Mouse (Mus musculus): ENCODE measurements around the gene Mphosph9.
"Not testable (repeated sequence)": the region's sequence is repeated elsewhere in the genome, so short reads cannot be mapped to it uniquely, and the experiment has no call there.

Gene Mphosph9

DNA sequence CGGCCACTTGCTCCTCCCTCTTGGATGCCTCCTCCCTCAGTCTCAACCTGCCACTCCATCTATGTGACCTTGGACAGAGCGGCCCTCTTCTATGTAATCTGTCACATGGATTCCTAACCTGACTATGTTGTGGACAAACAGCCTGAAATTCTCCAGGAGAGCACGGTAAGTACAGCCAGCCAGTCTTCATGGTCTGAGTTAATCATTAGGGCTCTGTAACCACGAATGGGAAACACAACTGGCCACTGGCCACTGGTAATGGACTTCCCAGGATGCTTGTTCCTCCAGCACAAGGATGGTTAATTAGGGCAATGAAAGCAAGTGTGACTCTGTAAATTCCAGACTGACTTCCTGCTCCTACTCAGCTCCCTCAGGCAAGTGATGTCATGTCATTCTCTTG lies 91.6 kb downstream of the Mphosph9 start:
- no peak for DNase-seq (ENCODE audit: low spot score in 2 of 2)

DNA sequence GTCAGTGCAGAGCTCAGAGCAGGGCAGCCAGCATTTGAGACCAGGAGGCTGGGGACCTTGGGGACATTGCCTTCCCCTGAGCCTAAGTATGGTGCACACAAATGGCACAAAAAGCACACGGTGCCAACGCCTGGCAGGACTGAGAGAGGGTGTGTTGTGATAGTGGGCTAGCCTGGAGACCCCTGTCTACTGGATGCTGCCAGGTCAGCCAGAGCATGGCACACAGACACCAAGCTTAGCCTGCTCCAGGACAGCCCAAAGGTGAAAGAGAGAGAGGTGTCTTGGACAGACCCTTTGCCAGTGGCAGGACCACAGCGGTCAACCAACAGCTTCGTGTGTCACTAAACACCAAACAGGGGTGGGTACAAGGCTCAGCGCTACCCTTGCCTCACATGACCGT lies 93.0 kb downstream of the Mphosph9 start:
- DNase-seq (ENCODE audit: low spot score in 2 of 2), result no peak

DNA sequence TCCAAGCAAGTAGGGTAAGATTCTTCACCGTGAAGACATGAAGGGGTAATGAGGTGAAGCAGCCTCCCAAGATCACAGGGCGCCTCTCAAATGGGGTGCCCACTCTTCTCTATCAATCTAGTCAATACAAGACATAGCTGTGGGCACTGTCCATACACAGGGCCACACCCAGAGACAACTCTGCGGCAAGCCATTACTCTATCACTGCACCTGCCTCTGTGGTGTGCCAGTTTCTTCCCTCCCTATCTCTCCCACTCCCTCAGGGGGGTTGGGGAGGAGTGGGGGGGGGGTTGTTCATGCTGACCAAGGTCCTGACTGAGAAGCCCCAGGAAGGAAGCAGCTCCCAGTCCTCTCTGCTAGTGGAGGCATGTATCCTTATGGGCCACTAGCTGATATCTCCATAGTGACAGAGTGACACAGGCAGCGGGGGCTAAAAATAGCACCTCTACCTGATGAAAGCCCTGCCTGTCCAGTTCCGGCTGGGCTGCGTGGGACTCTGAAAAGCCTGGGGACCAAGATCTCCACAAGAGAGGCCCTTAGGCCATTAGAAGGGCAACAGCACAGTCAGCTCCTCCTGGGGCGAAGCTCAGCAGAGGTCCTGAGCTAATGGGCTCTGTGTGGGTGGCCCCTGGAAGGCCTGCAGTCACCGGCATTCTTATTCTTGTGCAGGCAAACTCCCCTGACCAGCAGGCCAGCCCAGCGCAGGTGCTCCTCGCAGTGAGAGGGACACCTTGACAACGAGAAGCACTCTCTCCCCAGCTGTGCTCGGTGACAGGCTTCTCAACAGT lies 93.7 kb downstream of the Mphosph9 start:
- DNase-seq (ENCODE audit: low spot score in 2 of 2), result no peak

DNA sequence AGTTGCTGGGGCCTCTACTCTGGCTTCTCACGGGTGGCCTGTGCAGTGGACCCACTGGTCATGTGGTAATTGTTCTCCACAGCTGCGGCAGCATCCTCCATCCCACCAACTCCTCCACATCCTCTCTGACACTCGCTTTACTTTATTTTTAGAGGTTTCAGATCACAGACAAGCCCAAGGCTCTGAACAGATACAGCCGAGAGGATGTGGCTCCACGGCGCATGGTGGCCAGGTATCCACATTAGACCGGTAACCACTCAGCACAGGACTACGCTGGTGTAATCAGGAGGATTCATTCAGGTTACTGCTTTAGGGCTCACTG lies 94.7 kb downstream of the Mphosph9 start:
- no peak for DNase-seq (ENCODE audit: low spot score in 2 of 2)

DNA sequence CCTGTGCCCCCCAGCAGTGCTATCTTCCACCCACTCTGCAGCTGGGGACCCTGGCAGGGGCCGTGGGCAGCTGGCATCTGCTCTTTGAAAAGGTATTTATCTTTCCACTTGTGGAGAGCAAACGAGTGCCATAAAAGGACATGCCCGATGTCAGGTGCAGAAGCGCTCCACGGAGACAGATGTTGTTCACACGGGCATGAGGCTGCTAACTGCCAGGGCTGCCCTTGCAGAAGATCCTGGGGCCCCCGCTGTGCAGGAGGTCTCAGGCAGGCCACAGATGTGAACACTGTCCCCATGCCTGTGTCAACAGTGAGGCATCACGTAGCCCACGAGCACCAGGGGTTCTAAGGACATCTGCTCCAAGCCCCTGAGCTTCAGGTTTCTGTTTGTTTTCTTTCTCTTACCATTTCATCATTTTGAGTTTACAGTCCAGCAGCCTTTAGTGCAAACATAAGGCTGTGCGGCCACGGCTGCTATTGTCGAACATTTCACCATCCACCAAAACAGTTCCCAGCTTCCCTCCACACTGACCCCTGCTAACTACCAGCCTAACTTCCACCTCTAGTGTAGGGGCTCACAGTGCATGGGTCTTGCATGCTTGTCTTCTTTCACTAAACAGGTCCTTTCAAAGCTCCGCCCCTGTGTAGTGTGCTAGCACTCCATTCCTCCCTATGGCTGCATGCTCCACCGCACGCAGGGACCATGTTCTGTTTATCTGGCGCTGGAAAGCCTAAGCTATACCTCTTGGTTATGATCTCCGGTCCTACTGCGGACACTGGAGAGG lies 95.2 kb downstream of the Mphosph9 start:
- no peak for DNase-seq (ENCODE audit: low spot score in 2 of 2)

DNA sequence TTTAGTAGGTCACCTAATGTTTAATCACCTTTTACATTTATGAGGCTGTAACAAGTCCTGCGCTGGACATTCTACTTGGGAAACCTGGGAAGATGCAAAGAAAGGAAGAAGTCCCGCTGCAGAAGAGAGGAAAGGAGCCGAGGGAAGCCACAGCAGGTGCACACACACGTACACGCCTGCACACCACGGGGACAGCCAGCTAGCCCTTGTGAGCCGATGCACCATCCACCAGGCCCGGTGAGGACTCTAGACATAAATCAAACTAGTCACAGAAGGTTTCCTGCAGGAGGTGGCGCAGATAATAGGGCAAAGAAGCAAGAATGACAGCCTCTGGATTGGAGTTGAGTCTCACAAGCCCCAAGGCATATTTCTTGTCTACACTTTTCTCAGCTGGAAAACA lies 97.3 kb downstream of the Mphosph9 start:
- DNase-seq (ENCODE audit: low spot score in 2 of 2), result no peak

DNA sequence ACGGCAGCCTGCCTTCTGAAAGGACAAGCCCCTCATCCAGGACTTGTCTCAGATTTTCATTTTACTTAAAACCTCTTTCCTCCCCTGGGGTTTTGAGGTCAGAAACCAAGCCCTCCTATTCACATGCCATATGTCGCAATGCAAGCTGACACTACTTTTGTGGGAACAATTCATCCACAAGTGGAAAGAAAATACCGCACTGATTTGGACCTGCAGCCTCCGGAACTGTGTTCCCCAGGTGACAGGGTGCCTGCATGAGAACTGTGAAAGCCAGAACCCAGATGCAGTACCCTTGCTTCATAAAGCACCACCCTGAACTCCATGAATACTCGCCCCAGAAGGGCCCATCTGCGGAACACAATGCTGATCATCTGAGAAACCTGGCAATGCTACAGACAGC lies 100.6 kb downstream of the Mphosph9 start:
- DNase-seq (ENCODE audit: low spot score in 2 of 2), result no peak

DNA sequence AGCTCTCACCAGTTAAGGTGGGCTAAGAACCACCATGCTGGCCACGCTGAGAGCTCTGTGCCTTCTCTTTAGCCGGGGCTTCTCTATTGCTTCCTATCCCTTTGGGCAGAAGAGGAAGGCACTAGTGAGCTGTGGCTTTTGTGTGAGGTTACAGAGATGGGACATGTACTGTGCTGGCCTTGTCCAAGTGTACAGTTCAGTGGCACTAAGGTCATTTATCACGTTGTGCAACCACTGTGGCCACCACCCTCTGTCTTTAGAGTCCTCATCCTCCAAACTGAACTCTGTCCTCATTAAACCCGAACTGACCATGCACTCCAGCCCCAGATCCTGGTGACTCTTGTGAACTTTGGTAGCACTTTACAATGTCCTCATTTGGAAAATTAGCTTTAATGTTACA lies 101.3 kb downstream of the Mphosph9 start:
- DNase-seq (ENCODE audit: low spot score in 2 of 2), result no peak

DNA sequence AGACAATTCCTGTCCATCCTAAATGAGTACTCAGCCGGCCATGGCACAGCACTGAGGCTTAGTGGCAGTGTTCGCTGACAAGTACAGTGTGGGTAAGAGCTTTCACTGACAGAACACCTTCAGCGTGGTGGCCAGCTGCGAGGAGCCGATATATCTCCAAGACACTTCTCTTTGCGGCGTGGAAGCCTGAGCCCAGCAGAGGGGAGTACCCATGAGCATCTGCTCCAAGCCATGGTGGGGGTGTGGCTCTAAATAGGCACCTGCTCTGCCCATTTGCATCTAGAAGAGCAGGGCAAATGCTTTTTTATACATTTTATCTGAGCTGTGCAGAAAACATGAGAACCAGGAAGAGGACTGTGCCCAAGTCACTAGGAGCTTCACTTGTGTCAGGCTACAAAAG lies 101.9 kb downstream of the Mphosph9 start:
- no peak for DNase-seq (ENCODE audit: low spot score in 2 of 2)

DNA sequence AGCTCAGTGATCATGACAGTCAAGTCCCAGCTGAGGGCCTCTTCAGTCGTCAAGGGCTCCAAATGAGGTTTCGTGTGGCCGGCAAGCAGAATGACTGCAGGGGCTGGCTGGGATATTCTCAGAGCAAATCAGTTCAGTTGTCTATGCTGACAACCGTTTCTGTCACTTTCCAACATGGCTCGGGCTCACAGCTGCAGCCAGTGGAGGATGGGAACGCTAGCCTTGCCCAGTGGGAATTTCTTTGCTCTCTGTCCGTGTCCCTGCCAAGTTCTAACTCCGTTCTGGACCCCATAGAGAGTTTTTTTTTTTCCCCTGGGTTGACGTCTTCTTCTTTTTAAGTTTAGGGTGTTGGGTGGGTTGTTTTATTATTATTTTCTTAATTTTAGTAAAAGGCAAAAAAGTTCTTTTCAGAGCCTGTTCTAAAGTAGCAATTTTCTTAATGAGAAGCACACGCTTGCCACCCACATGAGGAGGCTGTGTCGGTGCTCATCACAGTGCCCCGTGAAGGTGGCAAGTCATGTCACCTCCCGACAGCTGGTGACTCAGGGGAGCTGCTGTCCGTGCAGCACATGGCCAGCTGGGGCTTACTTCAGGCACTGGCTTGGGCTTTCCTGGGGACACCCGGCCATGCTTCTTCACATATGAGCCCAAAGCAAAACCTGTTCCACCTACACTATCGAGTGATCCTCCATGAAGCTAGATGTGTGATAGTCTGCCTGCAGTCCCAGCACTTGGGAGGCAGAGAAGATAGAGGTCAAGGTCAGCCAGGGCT lies 103.3 kb downstream of the Mphosph9 start:
- no peak for DNase-seq (ENCODE audit: low spot score in 2 of 2)

DNA sequence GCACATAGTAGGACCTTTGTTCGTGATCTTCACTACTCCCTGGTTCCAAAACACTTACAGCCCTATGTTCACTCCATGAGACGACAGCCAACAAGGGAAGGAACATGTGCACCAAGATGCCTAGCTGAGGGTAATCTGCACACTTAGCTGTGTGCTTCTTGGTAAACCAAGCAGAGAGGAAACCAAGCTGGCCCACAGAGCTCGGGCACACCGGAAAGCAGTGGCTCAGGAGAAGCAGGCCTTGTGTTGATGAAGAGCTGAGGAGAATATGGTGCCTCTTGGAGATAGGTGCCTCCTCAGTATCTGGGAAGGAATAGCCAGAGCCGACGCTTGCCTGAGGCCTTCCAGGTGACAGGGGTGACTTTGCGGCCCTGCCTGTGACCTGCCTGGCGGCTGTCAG lies 104.2 kb downstream of the Mphosph9 start:
- DNase-seq (ENCODE audit: low spot score in 2 of 2), result no peak

DNA sequence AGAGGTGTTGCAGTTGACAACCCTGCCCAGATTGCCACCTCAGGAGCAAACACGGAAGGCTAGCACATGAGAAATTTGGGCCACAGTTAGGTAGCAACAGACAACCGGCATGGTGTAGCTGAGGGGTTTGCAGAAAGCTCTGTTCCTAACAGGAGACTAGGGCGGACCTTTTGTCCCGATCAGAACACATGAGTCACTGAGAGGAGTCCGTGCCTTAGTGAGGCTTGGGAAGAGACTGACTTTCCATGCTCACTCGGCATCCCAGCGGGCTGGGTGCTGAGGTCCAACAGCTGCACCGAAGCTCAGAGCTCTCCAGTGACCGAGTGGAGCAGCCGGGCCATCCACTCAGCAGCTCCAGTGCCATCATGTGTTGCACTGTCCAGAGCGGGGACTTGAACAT lies 105.1 kb downstream of the Mphosph9 start:
- DNase-seq (ENCODE audit: low spot score in 2 of 2), result no peak

DNA sequence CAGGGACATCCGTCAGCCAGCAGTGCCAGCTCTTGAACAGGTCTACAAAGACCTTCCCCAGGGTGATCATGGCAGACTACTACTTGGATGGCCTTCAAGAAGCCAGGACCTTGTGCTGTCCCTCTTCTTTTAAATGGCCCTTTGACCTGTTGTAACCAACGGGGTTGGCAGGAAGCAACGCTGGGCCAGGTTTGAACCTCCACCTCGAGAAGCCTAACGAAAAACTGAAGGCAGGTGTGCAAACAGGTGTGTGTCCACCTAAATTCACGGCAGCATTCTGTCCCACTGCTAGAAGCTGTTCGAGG lies 106.1 kb downstream of the Mphosph9 start:
- no peak for DNase-seq (ENCODE audit: low spot score in 2 of 2)

DNA sequence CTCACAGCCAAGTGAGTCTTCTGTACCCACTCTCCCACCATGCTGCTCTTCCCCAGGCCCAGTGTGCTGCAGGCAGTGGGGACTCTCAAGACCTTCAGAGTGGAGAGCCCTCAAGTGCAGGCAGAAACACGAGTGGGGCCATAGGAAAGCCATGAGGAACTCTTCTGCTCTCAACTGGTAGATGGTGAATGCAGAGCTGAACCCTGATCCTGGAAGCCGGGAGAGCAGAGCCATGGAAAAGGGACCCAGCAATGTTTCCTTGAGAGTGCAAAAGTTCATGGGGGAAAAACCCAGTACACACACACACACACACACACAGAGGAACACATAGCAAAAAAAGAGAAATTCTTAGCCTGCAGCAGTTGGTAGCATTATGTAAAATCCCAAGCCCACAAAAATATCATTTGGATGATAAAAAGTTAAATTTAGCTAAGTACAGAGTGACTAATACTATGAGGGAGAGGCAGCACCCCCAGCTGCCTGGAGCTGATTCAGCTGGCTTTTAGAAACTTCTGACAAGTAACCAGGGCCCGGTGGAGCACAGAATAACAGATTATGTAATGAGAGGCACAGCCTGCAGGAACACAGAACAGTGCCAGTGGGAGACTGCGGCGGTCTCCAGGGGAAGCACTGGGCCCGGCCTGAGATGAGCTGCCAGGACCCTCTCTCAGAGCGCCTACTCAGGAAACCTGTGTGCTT lies 106.6 kb downstream of the Mphosph9 start:
- peak; percentile 69 to 70 for DNase-seq (ENCODE audit: low spot score in 2 of 2)

DNA sequence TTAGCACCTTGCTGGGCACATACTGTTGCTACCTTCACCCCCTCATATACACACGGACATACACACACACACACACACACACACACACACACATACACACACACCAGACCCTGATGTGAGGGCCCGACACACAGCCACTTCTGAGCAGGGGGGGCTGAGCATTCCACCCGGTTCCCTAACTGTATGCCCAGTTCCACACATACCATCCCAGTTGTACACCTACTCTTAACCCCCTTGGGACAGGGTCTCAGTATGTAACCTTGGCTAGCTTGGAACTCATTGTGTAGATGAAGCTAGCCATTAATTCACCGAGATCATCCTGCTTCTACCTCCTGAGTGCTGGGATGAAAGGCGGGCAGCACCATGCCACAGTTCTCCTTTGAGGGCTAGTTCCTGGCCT lies 107.2 kb downstream of the Mphosph9 start:
- DNase-seq (ENCODE audit: low spot score in 2 of 2), result no peak

DNA sequence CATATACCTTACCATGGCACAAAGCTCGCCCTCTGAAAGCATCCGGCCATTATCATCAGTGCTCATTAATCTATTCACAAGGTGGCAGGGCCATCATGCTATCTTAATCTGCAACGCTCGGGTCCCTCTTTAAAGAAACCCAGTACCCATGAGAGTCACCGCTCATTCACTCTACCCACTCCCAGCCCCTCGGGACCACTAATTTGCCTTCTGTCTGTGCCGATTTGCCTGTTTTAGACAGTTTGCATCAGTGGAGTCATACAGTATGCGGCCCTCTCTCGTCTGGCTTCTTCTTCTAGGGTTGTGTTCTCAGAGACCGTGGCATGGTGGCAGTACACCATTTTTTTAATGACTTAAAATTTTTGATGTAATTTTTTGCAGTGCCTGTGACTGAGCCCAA lies 108.3 kb downstream of the Mphosph9 start:
- DNase-seq (ENCODE audit: low spot score in 2 of 2), result no peak

DNA sequence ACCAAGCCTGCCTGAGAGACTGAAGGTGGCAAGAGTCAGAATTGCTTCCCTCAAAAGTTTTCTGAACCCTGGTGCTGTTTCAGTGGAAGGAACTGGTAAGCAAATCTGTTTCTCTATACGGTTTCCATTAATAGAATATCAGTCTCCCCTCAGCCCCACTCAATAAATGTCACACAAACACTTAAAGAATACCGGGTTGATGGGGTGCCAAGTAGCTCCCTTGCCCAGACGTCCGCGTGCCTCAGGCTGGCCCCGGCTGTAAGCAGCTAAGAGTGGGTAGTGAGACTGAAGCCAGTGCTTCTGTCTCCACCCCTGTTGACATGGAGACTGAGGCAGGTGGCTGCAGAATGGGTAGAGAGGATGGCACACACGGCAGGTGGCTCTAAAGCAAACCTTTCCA lies 108.8 kb downstream of the Mphosph9 start:
- no peak for DNase-seq (ENCODE audit: low spot score in 2 of 2)

DNA sequence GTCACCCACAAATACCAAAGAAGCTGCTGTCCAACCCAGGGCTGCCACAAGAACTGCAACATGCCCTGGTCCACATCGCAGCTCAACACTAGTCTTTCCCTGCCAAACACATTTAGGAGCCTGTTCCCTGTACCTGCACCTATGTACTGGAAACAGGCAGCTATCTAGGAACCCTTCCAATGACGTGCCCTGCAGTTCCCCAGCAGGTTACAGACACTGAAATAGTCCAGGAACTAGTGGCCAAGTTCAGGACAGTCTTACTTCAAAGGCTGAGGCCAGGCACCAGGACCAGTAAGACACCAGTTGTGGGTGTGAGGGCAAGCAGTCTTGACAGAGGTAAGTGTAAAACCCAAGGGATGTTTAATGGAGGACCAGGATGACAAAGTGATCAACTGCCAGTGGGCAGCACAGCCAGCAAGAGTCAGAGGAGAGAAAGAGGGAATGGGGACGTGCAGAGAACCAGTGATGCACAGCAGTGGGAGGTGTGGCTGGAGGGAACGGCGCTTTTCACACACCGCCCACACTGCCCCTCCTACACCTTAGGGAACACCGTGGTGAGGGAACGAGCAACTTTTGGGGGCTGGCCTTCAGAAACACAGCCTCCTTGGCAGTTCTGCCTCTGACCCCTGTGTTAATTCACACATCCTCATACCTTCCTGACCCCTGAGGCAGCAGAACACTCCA lies 110.1 kb downstream of the Mphosph9 start:
- no peak for DNase-seq (ENCODE audit: low spot score in 2 of 2)

DNA sequence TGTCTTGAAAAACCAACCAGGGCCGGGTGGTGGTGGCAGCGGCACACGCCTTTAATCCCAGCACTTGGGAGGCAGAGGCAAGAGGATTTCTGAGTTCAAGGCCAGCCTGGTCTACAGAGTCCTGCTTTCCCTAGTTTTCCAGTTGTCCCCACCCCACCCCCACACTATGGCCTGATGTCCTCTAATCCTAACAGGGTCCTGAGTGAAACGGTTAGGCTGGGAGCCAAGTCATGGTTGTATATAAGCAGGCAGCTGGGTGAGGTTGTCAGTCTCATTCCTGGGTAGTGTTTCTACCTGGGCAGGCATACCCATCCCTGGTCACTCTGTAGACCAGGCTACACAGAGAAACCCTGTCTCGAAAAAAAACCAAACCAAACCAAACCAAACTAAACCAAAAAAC lies 110.7 kb downstream of the Mphosph9 start:
- DNase-seq (ENCODE audit: low spot score in 2 of 2), result not testable (repeated sequence)

DNA sequence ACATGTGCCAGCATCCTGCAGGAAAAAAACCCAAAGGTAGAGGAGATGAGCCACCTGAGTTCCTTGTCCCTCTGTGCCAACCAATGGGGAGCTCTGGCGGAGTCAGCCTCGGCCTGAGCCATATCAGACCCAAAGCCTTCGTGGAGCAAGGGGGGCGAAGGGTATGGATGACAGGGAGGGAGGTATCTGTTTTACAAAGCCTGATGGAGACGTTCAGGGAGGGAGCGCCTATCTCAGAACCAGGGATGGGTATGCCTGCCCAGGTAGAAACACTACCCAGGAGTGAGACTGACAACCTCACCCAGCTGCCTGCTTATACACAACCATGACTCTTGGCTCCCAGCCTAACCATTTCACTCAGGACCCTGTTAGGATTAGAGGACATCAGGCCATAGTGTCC lies 111.4 kb downstream of the Mphosph9 start:
- DNase-seq (ENCODE audit: low spot score in 2 of 2), result no peak

DNA sequence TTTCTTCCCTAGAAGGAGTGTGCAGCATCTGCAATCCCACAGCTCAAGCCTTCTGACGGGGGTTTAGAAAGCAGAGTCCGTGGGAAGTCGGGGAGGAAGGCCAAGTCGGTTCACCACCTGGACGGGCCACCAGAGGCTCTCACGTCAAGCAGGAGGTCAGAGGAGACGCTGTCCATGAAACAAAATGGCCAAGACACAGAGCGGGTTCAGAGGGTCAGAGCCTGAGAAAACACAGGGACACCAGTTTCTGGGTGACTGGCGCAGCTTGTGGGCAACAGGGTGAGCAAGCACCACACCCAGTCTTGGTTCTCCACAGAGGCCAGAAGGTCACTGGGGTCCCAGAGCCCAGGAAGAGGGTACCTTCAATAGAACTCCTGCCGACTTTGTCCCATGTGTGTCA lies 112.1 kb downstream of the Mphosph9 start:
- DNase-seq (ENCODE audit: low spot score in 2 of 2), result no peak

All from urinary bladder, postnatal 4 days (tissue).